Mouse (Mus musculus) midbrain, embryonic 12.5 days (tissue): Measurements from ENCODE around the gene Hvcn1. TPM values are rescaled to one million over a fixed set of nuclear protein-coding genes. Genes with fewer than 3 reads are reported as not detected.
"Not testable (repeated sequence)": the region's sequence is repeated elsewhere in the genome, so short reads cannot be mapped to it uniquely, and the experiment has no call there.

Source experiments
- ATAC-seq: fragments of 200-750 bp; cut with Nextera tagmentation; 2 replicates; pipeline ENCODE4 v1.8.0; 2017; ENCODE audit warnings: low read depth, moderate TSS enrichment, moderate library complexity; ENCODE audit not compliant: low FRiP score
- H3K27ac ChIP-seq: fragments of 300-500 bp; sonication (generic); replicated peaks from 2 replicates; pipeline ENCODE4 v1.5.1; 2016; ENCODE audit warnings: mild to moderate bottlenecking
- H3K27me3 ChIP-seq: fragments of 300-500 bp; sonication (generic); 2 replicates; pipeline ENCODE4 v1.6.1; 2016; ENCODE audit warnings: mild to moderate bottlenecking
- H3K36me3 ChIP-seq: fragments of 300-500 bp; sonication (generic); 2 replicates; pipeline ENCODE4 v1.6.1; 2016
- H3K4me1 ChIP-seq: fragments of 300-500 bp; sonication (generic); 2 replicates; pipeline ENCODE4 v1.6.1; 2016
- H3K4me2 ChIP-seq: fragments of 300-500 bp; sonication (generic); replicated peaks from 2 replicates; pipeline ENCODE4 v1.6.1; 2016; ENCODE audit warnings: mild to moderate bottlenecking, moderate library complexity
- H3K4me3 ChIP-seq: fragments of 300-500 bp; sonication (generic); 2 replicates; pipeline ENCODE4 v1.5.1; 2016; ENCODE audit warnings: mild to moderate bottlenecking
- H3K9ac ChIP-seq: fragments of 300-500 bp; sonication (generic); replicated peaks from 2 replicates; pipeline ENCODE4 v1.6.1; 2016; ENCODE audit warnings: mild to moderate bottlenecking, moderate library complexity
- H3K9me3 ChIP-seq: fragments of 300-500 bp; sonication (generic); 2 replicates; pipeline ENCODE4 v1.6.1; 2016; ENCODE audit warnings: mild to moderate bottlenecking
- WGBS: fragments of 180-500 bp; shearing (Covaris S2); methylation state at CpG from one replicate; pipeline ENCODE4 v1.1.7; 2016; 5-methylcytosine and 5-hydroxymethylcytosine counted together
- polyA plus RNA-seq: library from polyadenylated mRNA; unstranded; fragments of >200 nt; fragmentation: Nextera tagmentation; extraction: Ambion mirVana; gene quantifications from 2 replicates; pipeline ENCODE4 v1.2.1, GENCODE M21; 2016

Hvcn1 gene
- polyA plus RNA-seq, 1 experiment from 2014 or later: 10.8 TPM

- Histone ChIP-seq H3K9me3 (no peaks in the 10 kb centered on the region), H3K4me2 (no peak overlapping the region), H3K27ac (no peak overlapping the region), H3K4me3 (no peak overlapping the region), H3K27me3 (no peaks in the 10 kb centered on the region), H3K36me3 (peaks cover 43% of the 10 kb centered on the region), H3K9ac (no peak overlapping the region), H3K4me1 (no peaks in the 10 kb centered on the region)
- ATAC-seq: no peak
- 52% methylated on average over 1 of the region's 1 CpGs for WGBS
These were observed 30.2 kb upstream of the Hvcn1 start for GRCm38 (mm10) chr5:122176398-122176797.

- 63% methylated on average over 6 of the region's 6 CpGs for WGBS
- Histone ChIP-seq H3K9me3 (0 out of 2 replicates have a peak, but pooled peaks cover 3% of the 10 kb centered on the region), H3K27ac (no peak overlapping the region), H3K27me3 (no peaks in the 10 kb centered on the region), H3K4me2 (no peak overlapping the region), H3K4me3 (no peak overlapping the region), H3K9ac (no peak overlapping the region), H3K36me3 (peaks cover 20% of the 10 kb centered on the region), H3K4me1 (no peaks in the 10 kb centered on the region)
- ATAC-seq: no peak
These were observed 26.9 kb upstream of the Hvcn1 start for GRCm38 (mm10) chr5:122179665-122180064.

- H3K4me3 ChIP-seq: no peak overlapping the region
- no peak overlapping the region for H3K9ac ChIP-seq
- H3K9me3 ChIP-seq: peaks cover 6% of the 10 kb centered on the region; the same call in 1 of the 2 replicates
- H3K4me2 ChIP-seq: no peak overlapping the region
- H3K36me3 ChIP-seq: no peaks in the 10 kb centered on the region
- WGBS: 94% methylated on average over 7 of the region's 7 CpGs
- no peaks in the 10 kb centered on the region for H3K4me1 ChIP-seq
- no peak for ATAC-seq
- no peaks in the 10 kb centered on the region for H3K27me3 ChIP-seq
- H3K27ac ChIP-seq: no peak overlapping the region
These were observed 22.3 kb upstream of the Hvcn1 start for GRCm38 (mm10) chr5:122184283-122184806.

- not testable (repeated sequence) for H3K4me1 ChIP-seq, H3K9me3 ChIP-seq, H3K4me2 ChIP-seq, H3K27ac ChIP-seq, H3K9ac ChIP-seq, H3K4me3 ChIP-seq, ATAC-seq, H3K36me3 ChIP-seq, H3K27me3 ChIP-seq
- WGBS: 97% methylated on average over 6 of the region's 6 CpGs
These were observed 21.7 kb upstream of the Hvcn1 start for GRCm38 (mm10) chr5:122184858-122185257.

GRCm38 (mm10) chr5:122189115-122189514, 17.5 kb upstream of the Hvcn1 start:
- no peak for ATAC-seq
- Histone ChIP-seq H3K36me3 (no peaks in the 10 kb centered on the region), H3K4me1 (no peaks in the 10 kb centered on the region), H3K27ac (no peak overlapping the region), H3K4me3 (no peak overlapping the region), H3K27me3 (no peaks in the 10 kb centered on the region), H3K4me2 (no peak overlapping the region), H3K9ac (no peak overlapping the region), H3K9me3 (peaks cover 6% of the 10 kb centered on the region; the same call in 1 of the 2 replicates)
- WGBS: 55% methylated on average over 3 of the region's 3 CpGs

GRCm38 (mm10) chr5:122190465-122190864, 16.1 kb upstream of the Hvcn1 start:
- WGBS: 45% methylated on average over 7 of the region's 7 CpGs
- Histone ChIP-seq H3K9ac (no peak overlapping the region), H3K36me3 (no peaks in the 10 kb centered on the region), H3K4me1 (no peaks in the 10 kb centered on the region), H3K27ac (no peak overlapping the region), H3K9me3 (no peaks in the 10 kb centered on the region), H3K4me2 (no peak overlapping the region), H3K27me3 (no peaks in the 10 kb centered on the region), H3K4me3 (no peak overlapping the region)
- no peak for ATAC-seq

- no peaks in the 10 kb centered on the region for H3K36me3 ChIP-seq
- ATAC-seq: no peak
- no peak overlapping the region for H3K4me3 ChIP-seq
- H3K27ac ChIP-seq: no peak overlapping the region
- no peak overlapping the region for H3K4me2 ChIP-seq
- no peak overlapping the region for H3K9ac ChIP-seq
- WGBS: 75% methylated on average over 12 of the region's 12 CpGs
- H3K27me3 ChIP-seq: no peaks in the 10 kb centered on the region
- no peaks in the 10 kb centered on the region for H3K4me1 ChIP-seq
- no peaks in the 10 kb centered on the region for H3K9me3 ChIP-seq
These were observed 15.1 kb upstream of the Hvcn1 start for GRCm38 (mm10) chr5:122191269-122192063.

- Histone ChIP-seq H3K36me3 (no peaks in the 10 kb centered on the region), H3K4me2 (no peak overlapping the region), H3K9ac (no peak overlapping the region), H3K4me3 (no peak overlapping the region), H3K27me3 (no peaks in the 10 kb centered on the region), H3K27ac (no peak overlapping the region), H3K9me3 (no peaks in the 10 kb centered on the region), H3K4me1 (no peaks in the 10 kb centered on the region)
- ATAC-seq: no peak
- WGBS: 61% methylated on average over 3 of the region's 4 CpGs
These were observed 14.3 kb upstream of the Hvcn1 start for GRCm38 (mm10) chr5:122192347-122192746.

GRCm38 (mm10) chr5:122200872-122201271, 5.7 kb upstream of the Hvcn1 start:
- ATAC-seq: no peak
- no peak overlapping the region for H3K4me2 ChIP-seq
- H3K27me3 ChIP-seq: no peaks in the 10 kb centered on the region
- H3K36me3 ChIP-seq: no peaks in the 10 kb centered on the region
- no peak overlapping the region for H3K4me3 ChIP-seq
- no peaks in the 10 kb centered on the region for H3K4me1 ChIP-seq
- WGBS: 91% methylated on average over 4 of the region's 4 CpGs
- no peak overlapping the region for H3K9ac ChIP-seq
- H3K27ac ChIP-seq: no peak overlapping the region
- 0 out of 2 replicates have a peak, but pooled peaks cover 5% of the 10 kb centered on the region for H3K9me3 ChIP-seq

- no peak for ATAC-seq
- Histone ChIP-seq H3K4me2 (no peak overlapping the region), H3K27me3 (no peaks in the 10 kb centered on the region), H3K36me3 (no peaks in the 10 kb centered on the region), H3K4me1 (no peaks in the 10 kb centered on the region), H3K9ac (no peak overlapping the region), H3K27ac (no peak overlapping the region), H3K9me3 (0 out of 2 replicates have a peak, but pooled peaks cover 5% of the 10 kb centered on the region), H3K4me3 (no peak overlapping the region)
- WGBS: 87% methylated on average over 6 of the region's 6 CpGs
These were observed 4.7 kb upstream of the Hvcn1 start for GRCm38 (mm10) chr5:122201904-122202303.

GRCm38 (mm10) chr5:122204180-122204579, 2.4 kb upstream of the Hvcn1 start:
- 0 out of 2 replicates have a peak, but pooled peaks cover 5% of the 10 kb centered on the region for H3K9me3 ChIP-seq
- no peak overlapping the region for H3K4me3 ChIP-seq
- H3K9ac ChIP-seq: no peak overlapping the region
- WGBS: 89% methylated on average over 2 of the region's 2 CpGs
- H3K27ac ChIP-seq: no peak overlapping the region
- H3K27me3 ChIP-seq: no peaks in the 10 kb centered on the region
- peaks cover 5% of the 10 kb centered on the region for H3K4me1 ChIP-seq
- ATAC-seq: no peak
- no peaks in the 10 kb centered on the region for H3K36me3 ChIP-seq
- no peak overlapping the region for H3K4me2 ChIP-seq

GRCm38 (mm10) chr5:122208909-122209308, 2.3 kb downstream of the Hvcn1 start:
- Histone ChIP-seq H3K9ac (no peak overlapping the region; the same call in 1 of the 2 replicates), H3K4me1 (peaks cover 17% of the 10 kb centered on the region), H3K4me3 (no peak overlapping the region), H3K9me3 (no peaks in the 10 kb centered on the region), H3K4me2 (peak overlapping the region; percentile 67), H3K27ac (peak overlapping the region; percentile 58), H3K36me3 (no peaks in the 10 kb centered on the region), H3K27me3 (no peaks in the 10 kb centered on the region)
- WGBS: 47% methylated on average over 6 of the region's 6 CpGs
- ATAC-seq: no peak
